Mouse (Mus musculus): ENCODE data around the gene Stxbp5. TPM values are rescaled to one million over a fixed set of nuclear protein-coding genes. Genes with fewer than 3 reads are reported as not detected.
A peak's percentile ranks its signal among the peaks of the same experiment; 100 is the strongest.

Gene Stxbp5
- polyA plus RNA-seq, 1 experiment from 2014 or later: 6.0 TPM

- no peak for ATAC-seq (ENCODE audit: insufficient read depth)
- TF ChIP-seq CTCF (IDR thresholded peaks at IDR 0.05; ENCODE audit: low read depth): no peak
- 91% methylated on average over 7 of the region's 7 CpGs for WGBS
- H3K9ac ChIP-seq: no peak overlapping the region
- DNase-seq: no peak
- H3K27me3 ChIP-seq (ENCODE audit: insufficient read depth, low read length): no peaks in the 10 kb centered on the region
- H3K4me2 ChIP-seq: no peak overlapping the region
- no peaks in the 10 kb centered on the region for H3K9me3 ChIP-seq (ENCODE audit: low read depth, low read length)
- H3K4me1 ChIP-seq (ENCODE audit: insufficient read depth): no peaks in the 10 kb centered on the region
- no peak overlapping the region for H3K27ac ChIP-seq (ENCODE audit: low read depth)
- no peak overlapping the region for H3K4me3 ChIP-seq (ENCODE audit: low read depth, low read length)
- 0 out of 2 replicates have a peak, but pooled peaks cover 4% of the 10 kb centered on the region for H3K36me3 ChIP-seq (ENCODE audit: insufficient read depth)
Measured at GRCm38 (mm10) chr10:9818574-9818973, 82.3 kb downstream of the Stxbp5 start.

GRCm38 (mm10) chr10:9813926-9814325 is 87.0 kb downstream of the Stxbp5 start:
- Histone ChIP-seq H3K4me1 (ENCODE audit: insufficient read depth) (no peaks in the 10 kb centered on the region), H3K4me3 (ENCODE audit: low read depth, low read length) (no peak overlapping the region), H3K9me3 (ENCODE audit: low read depth, low read length) (no peaks in the 10 kb centered on the region), H3K9ac (no peak overlapping the region), H3K27me3 (ENCODE audit: insufficient read depth, low read length) (no peaks in the 10 kb centered on the region), H3K27ac (ENCODE audit: low read depth) (no peak overlapping the region), H3K36me3 (ENCODE audit: insufficient read depth) (peaks cover 4% of the 10 kb centered on the region; the same call in 1 of the 2 replicates), H3K4me2 (no peak overlapping the region)
- TF ChIP-seq CTCF (IDR thresholded peaks at IDR 0.05; ENCODE audit: low read depth): peak; percentile 44; the same call in 1 of the 2 replicates
- peak; percentile 34 for DNase-seq
- ATAC-seq (ENCODE audit: insufficient read depth): 0 out of 2 replicates have a peak, but pooled peaks have one; percentile 28
- 73% methylated on average over 4 of the region's 4 CpGs for WGBS

- no peaks in the 10 kb centered on the region for H3K9me3 ChIP-seq (ENCODE audit: low read depth, low read length)
- TF ChIP-seq CTCF (IDR thresholded peaks at IDR 0.05; ENCODE audit: low read depth): no peak
- no peak for DNase-seq
- 89% methylated on average over 2 of the region's 2 CpGs for WGBS
- H3K4me3 ChIP-seq (ENCODE audit: low read depth, low read length): no peak overlapping the region
- no peak overlapping the region for H3K27ac ChIP-seq (ENCODE audit: low read depth)
- H3K4me2 ChIP-seq: no peak overlapping the region
- no peak for ATAC-seq (ENCODE audit: insufficient read depth)
- H3K36me3 ChIP-seq (ENCODE audit: insufficient read depth): no peaks in the 10 kb centered on the region; the same call in 1 of the 2 replicates
- no peaks in the 10 kb centered on the region for H3K4me1 ChIP-seq (ENCODE audit: insufficient read depth)
- no peak overlapping the region for H3K9ac ChIP-seq
- H3K27me3 ChIP-seq (ENCODE audit: insufficient read depth, low read length): no peaks in the 10 kb centered on the region
Measured at GRCm38 (mm10) chr10:9807596-9807995, 93.3 kb downstream of the Stxbp5 start.

GRCm38 (mm10) chr10:9805341-9805740 is 95.5 kb downstream of the Stxbp5 start:
- Histone ChIP-seq H3K27me3 (ENCODE audit: insufficient read depth, low read length) (no peaks in the 10 kb centered on the region), H3K36me3 (ENCODE audit: insufficient read depth) (no peaks in the 10 kb centered on the region; the same call in 1 of the 2 replicates), H3K9me3 (ENCODE audit: low read depth, low read length) (no peaks in the 10 kb centered on the region), H3K4me1 (ENCODE audit: insufficient read depth) (no peaks in the 10 kb centered on the region), H3K4me3 (ENCODE audit: low read depth, low read length) (no peak overlapping the region), H3K4me2 (no peak overlapping the region), H3K27ac (ENCODE audit: low read depth) (no peak overlapping the region), H3K9ac (no peak overlapping the region)
- TF ChIP-seq CTCF (IDR thresholded peaks at IDR 0.05; ENCODE audit: low read depth): no peak
- 71% methylated on average over 3 of the region's 3 CpGs for WGBS
- no peak for DNase-seq
- no peak for ATAC-seq (ENCODE audit: insufficient read depth)

- no peak overlapping the region for H3K4me3 ChIP-seq (ENCODE audit: low read depth, low read length)
- H3K9ac ChIP-seq: no peak overlapping the region
- WGBS: 42% methylated on average over 2 of the region's 2 CpGs
- ATAC-seq (ENCODE audit: insufficient read depth) (no peak), DNase-seq (no peak)
- H3K27me3 ChIP-seq (ENCODE audit: insufficient read depth, low read length): no peaks in the 10 kb centered on the region
- TF ChIP-seq CTCF (IDR thresholded peaks at IDR 0.05; ENCODE audit: low read depth): no peak
- H3K4me1 ChIP-seq (ENCODE audit: insufficient read depth): no peaks in the 10 kb centered on the region
- H3K27ac ChIP-seq (ENCODE audit: low read depth): no peak overlapping the region
- no peaks in the 10 kb centered on the region for H3K36me3 ChIP-seq (ENCODE audit: insufficient read depth)
- H3K4me2 ChIP-seq: no peak overlapping the region
- H3K9me3 ChIP-seq (ENCODE audit: low read depth, low read length): no peaks in the 10 kb centered on the region
Measured at GRCm38 (mm10) chr10:9803126-9803525, 97.8 kb downstream of the Stxbp5 start.

- TF ChIP-seq CTCF (IDR thresholded peaks at IDR 0.05; ENCODE audit: low read depth): no peak
- 88% methylated on average over 1 of the region's 1 CpGs for WGBS
- no peak overlapping the region for H3K27ac ChIP-seq (ENCODE audit: low read depth)
- H3K9me3 ChIP-seq (ENCODE audit: low read depth, low read length): no peaks in the 10 kb centered on the region
- H3K36me3 ChIP-seq (ENCODE audit: insufficient read depth): 0 out of 2 replicates have a peak, but pooled peaks cover 5% of the 10 kb centered on the region
- H3K4me2 ChIP-seq: no peak overlapping the region
- no peak for ATAC-seq (ENCODE audit: insufficient read depth)
- H3K27me3 ChIP-seq (ENCODE audit: insufficient read depth, low read length): no peaks in the 10 kb centered on the region
- DNase-seq: no peak
- H3K4me3 ChIP-seq (ENCODE audit: low read depth, low read length): no peak overlapping the region
- H3K9ac ChIP-seq: no peak overlapping the region
- H3K4me1 ChIP-seq (ENCODE audit: insufficient read depth): no peaks in the 10 kb centered on the region
Measured at GRCm38 (mm10) chr10:9801571-9801970, 99.3 kb downstream of the Stxbp5 start.

- Histone ChIP-seq H3K4me2 (no peak overlapping the region), H3K9me3 (ENCODE audit: low read depth, low read length) (no peaks in the 10 kb centered on the region), H3K36me3 (ENCODE audit: insufficient read depth) (0 out of 2 replicates have a peak, but pooled peaks cover 5% of the 10 kb centered on the region), H3K27me3 (ENCODE audit: insufficient read depth, low read length) (no peaks in the 10 kb centered on the region), H3K27ac (ENCODE audit: low read depth) (no peak overlapping the region), H3K4me3 (ENCODE audit: low read depth, low read length) (no peak overlapping the region), H3K9ac (no peak overlapping the region), H3K4me1 (ENCODE audit: insufficient read depth) (no peaks in the 10 kb centered on the region)
- TF ChIP-seq CTCF (IDR thresholded peaks at IDR 0.05; ENCODE audit: low read depth): no peak
- DNase-seq: no peak
- WGBS: 73% methylated on average over 1 of the region's 1 CpGs
- no peak for ATAC-seq (ENCODE audit: insufficient read depth)
Measured at GRCm38 (mm10) chr10:9799085-9799484, 101.8 kb downstream of the Stxbp5 start.

All from lung, embryonic 14.5 days (tissue).